Mouse (Mus musculus): ENCODE measurements around the gene Trim12a. TPM values are rescaled to one million over a fixed set of nuclear protein-coding genes. Genes with fewer than 3 reads are reported as not detected.

Trim12a gene
- 2.7 and 2.9 TPM in 2 replicates for polyA plus RNA-seq (2015; fragmentation: Nextera tagmentation; extraction: Ambion mirVana)

GRCm38 (mm10) chr7:104315369-104316080, at the start of gene Trim12a:
TSS of gene Trim12a (minus strand) at chr7:104315466.

GRCm38 (mm10) chr7:104352717-104353599, 37.7 kb upstream of the Trim12a start, which contains the start of gene Trim12c:
TSS of gene Trim12c (minus strand) at chr7:104353362.

GRCm38 (mm10) chr7:104329171-104329570, 13.9 kb upstream of the Trim12a start, which contains the start of gene Trim34b:
TSS of gene Trim34b (plus strand) at chr7:104329471.

GRCm38 (mm10) chr7:104287576-104288443, 27.5 kb downstream of the Trim12a start, which contains the start of gene Trim5:
TSS of gene Trim5 (minus strand) at chr7:104288094.

Other genes starting within 250 kb of the Trim12a start
- gene Olfr644, start 243.6 kb downstream of the Trim12a start, polyA plus RNA-seq (2015; fragmentation: Nextera tagmentation; extraction: Ambion mirVana) = not detected in 2 replicates
- not detected in 2 replicates for gene Olfr645, start 230.0 kb downstream of the Trim12a start, polyA plus RNA-seq (2015; fragmentation: Nextera tagmentation; extraction: Ambion mirVana)
- gene Olfr646, start 210.6 kb downstream of the Trim12a start, polyA plus RNA-seq (2015; fragmentation: Nextera tagmentation; extraction: Ambion mirVana) = not detected in 2 replicates
- gene Ubqln5, start 185.6 kb downstream of the Trim12a start, polyA plus RNA-seq (2015; fragmentation: Nextera tagmentation; extraction: Ambion mirVana) = not detected in 2 replicates
- gene Olfr643, start 178.1 kb downstream of the Trim12a start, polyA plus RNA-seq (2015; fragmentation: Nextera tagmentation; extraction: Ambion mirVana) = not detected in 2 replicates
- gene Ubqln3, start 172.2 kb downstream of the Trim12a start, polyA plus RNA-seq (2015; fragmentation: Nextera tagmentation; extraction: Ambion mirVana) = not detected in 2 replicates
- not detected in 2 replicates for gene Ubqlnl, start 164.9 kb downstream of the Trim12a start, polyA plus RNA-seq (2015; fragmentation: Nextera tagmentation; extraction: Ambion mirVana)
- not detected in 2 replicates for gene Olfm5, start 150.6 kb downstream of the Trim12a start, polyA plus RNA-seq (2015; fragmentation: Nextera tagmentation; extraction: Ambion mirVana)
- gene Olfr648, start 132.1 kb downstream of the Trim12a start, polyA plus RNA-seq (2015; fragmentation: Nextera tagmentation; extraction: Ambion mirVana) = 0.32 and 0.45 TPM in 2 replicates
- not detected in 2 replicates for gene Olfr649, start 119.5 kb downstream of the Trim12a start, polyA plus RNA-seq (2015; fragmentation: Nextera tagmentation; extraction: Ambion mirVana)
- 0.20 and 0.31 TPM in 2 replicates for gene Trim6, start 96.7 kb downstream of the Trim12a start, polyA plus RNA-seq (2015; fragmentation: Nextera tagmentation; extraction: Ambion mirVana)
- 1.3 and 1.4 TPM in 2 replicates for gene Trim34a, start 71.0 kb downstream of the Trim12a start, polyA plus RNA-seq (2015; fragmentation: Nextera tagmentation; extraction: Ambion mirVana)
- 0.31 and 0.55 TPM in 2 replicates for gene Trim5, start 27.4 kb downstream of the Trim12a start, polyA plus RNA-seq (2015; fragmentation: Nextera tagmentation; extraction: Ambion mirVana)
- not detected in 2 replicates for gene Trim34b, start 14.0 kb upstream of the Trim12a start, polyA plus RNA-seq (2015; fragmentation: Nextera tagmentation; extraction: Ambion mirVana)
- gene Trim12c, start 37.9 kb upstream of the Trim12a start, polyA plus RNA-seq (2015; fragmentation: Nextera tagmentation; extraction: Ambion mirVana) = 0.89 and 0.90 TPM in 2 replicates
- 0.11 and 0.21 TPM in 2 replicates for gene Trim30b, start 54.4 kb upstream of the Trim12a start, polyA plus RNA-seq (2015; fragmentation: Nextera tagmentation; extraction: Ambion mirVana)
- gene Trim30c, start 85.4 kb upstream of the Trim12a start, polyA plus RNA-seq (2015; fragmentation: Nextera tagmentation; extraction: Ambion mirVana) = 0.13 and 0.17 TPM in 2 replicates
- 1.1 and 1.9 TPM in 2 replicates for gene Trim30a, start 149.7 kb upstream of the Trim12a start, polyA plus RNA-seq (2015; fragmentation: Nextera tagmentation; extraction: Ambion mirVana)
- gene Trim30d, start 192.4 kb upstream of the Trim12a start, polyA plus RNA-seq (2015; fragmentation: Nextera tagmentation; extraction: Ambion mirVana) = 1.3 and 2.0 TPM in 2 replicates
- not detected in 2 replicates for gene Olfr651, start 234.7 kb upstream of the Trim12a start, polyA plus RNA-seq (2015; fragmentation: Nextera tagmentation; extraction: Ambion mirVana)
- 0.03 TPM in 1 of 2 replicates, not detected in the other for gene Olfr652, start 245.4 kb upstream of the Trim12a start, polyA plus RNA-seq (2015; fragmentation: Nextera tagmentation; extraction: Ambion mirVana)

All from neural tube, postnatal 0 days (tissue).